ENCODE assay signal across 18 mouse cellular contexts in the genomic region with DNA sequence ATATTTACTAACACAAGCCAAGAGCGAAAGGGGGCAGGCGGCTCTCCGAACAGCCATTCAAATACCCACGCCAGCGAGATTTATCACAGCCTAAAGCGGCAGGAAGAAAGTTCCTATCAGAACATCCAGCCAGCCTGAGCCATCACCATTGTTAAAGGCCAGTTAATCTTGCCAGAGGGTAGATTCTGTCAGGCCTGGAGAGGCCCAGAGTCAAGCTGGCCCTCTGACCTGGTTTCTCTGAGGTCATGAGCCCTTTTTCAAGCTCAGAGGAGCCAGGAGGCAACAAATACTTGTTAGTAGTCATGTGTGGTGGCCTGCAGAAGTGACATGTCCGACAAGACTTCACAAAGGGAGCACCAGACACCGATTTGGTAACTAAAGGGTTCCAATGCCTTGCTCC. TPM values are rescaled to one million over a fixed set of nuclear protein-coding genes. Genes with fewer than 3 reads are reported as not detected.
DNase-seq lines count a peak whose midpoint lies in the region; ATAC-seq and TF ChIP-seq lines count a peak whose summit lies in the region.
"Had no signal": no experiment of that assay in that cellular context is flagged by ENCODE, and none has a peak within 500 bp of the region (broad histone marks: within the 10 kb centered on the region; RNA-seq: fewer than 3 reads in every experiment).

No protein-coding gene starts in this region.

- no peak for TF ChIP-seq CTCF in heart, adult 2 months (IDR thresholded peaks at IDR 0.05)

- 48% methylated on average over 8 of the region's 8 CpGs for WGBS in heart, adult 2 months
- 35% methylated on average over 8 of the region's 8 CpGs for WGBS in hindbrain, embryonic 10.5 days
- 25% methylated on average over 8 of the region's 8 CpGs for WGBS in hindbrain, embryonic 11.5 days
- 27% methylated on average over 8 of the region's 8 CpGs for WGBS in midbrain, embryonic 10.5 days
- 28% methylated on average over 8 of the region's 8 CpGs for WGBS in midbrain, embryonic 13.5 days

- no peak for ATAC-seq in hindbrain, embryonic 11.5 days (ENCODE audit: low FRiP score)
- no peak for ATAC-seq in midbrain, embryonic 13.5 days
- ATAC-seq: forebrain, embryonic 15.5 days; Patski had no signal

- H3K79me2 ChIP-seq in heart, adult 2 months (replicated peaks; ENCODE audit: control insufficient read depth, insufficient read depth, low read length) = peaks cover 2% of the 10 kb centered on the region; the same call in 1 of the 2 replicates

- H3K27me3 ChIP-seq in heart, adult 2 months (ENCODE audit: control insufficient read depth, insufficient read depth, low read length) = no peaks in the 10 kb centered on the region
- H3K27me3 ChIP-seq in hindbrain, embryonic 10.5 days (ENCODE audit: insufficient read depth, poor library complexity, severe bottlenecking) = peaks cover 42% of the 10 kb centered on the region
- H3K27me3 ChIP-seq in hindbrain, embryonic 11.5 days (ENCODE audit: control insufficient read depth, insufficient read depth, low read length) = no peaks in the 10 kb centered on the region
- H3K27me3 ChIP-seq in midbrain, embryonic 10.5 days (ENCODE audit: low read depth, poor library complexity, severe bottlenecking) = peaks cover 37% of the 10 kb centered on the region; the same call in 1 of the 2 replicates
- H3K27me3 ChIP-seq in midbrain, embryonic 13.5 days = no peaks in the 10 kb centered on the region
- H3K27me3 ChIP-seq: forebrain, embryonic 15.5 days; limb, embryonic 15.5 days; Patski had no signal

- H3K4me2 ChIP-seq in hindbrain, embryonic 11.5 days (replicated peaks; ENCODE audit: low read depth, low read length) = no peak overlapping the region
- no peak overlapping the region for H3K4me2 ChIP-seq in midbrain, embryonic 13.5 days (replicated peaks)
- H3K4me2 ChIP-seq: forebrain, embryonic 15.5 days; limb, embryonic 15.5 days; midbrain, embryonic 12.5 days had no signal

- no peak overlapping the region for H3K4me3 ChIP-seq in heart, adult 2 months
- no peak overlapping the region for H3K4me3 ChIP-seq in hindbrain, embryonic 10.5 days
- H3K4me3 ChIP-seq in hindbrain, embryonic 11.5 days (ENCODE audit: low read depth, low read length) = no peak overlapping the region
- H3K4me3 ChIP-seq in midbrain, embryonic 10.5 days = no peak overlapping the region
- no peak overlapping the region for H3K4me3 ChIP-seq in midbrain, embryonic 13.5 days (replicated peaks)
- H3K4me3 ChIP-seq: forebrain, embryonic 15.5 days; limb, embryonic 15.5 days; midbrain, embryonic 12.5 days; myocyte had no signal

- H3K27ac ChIP-seq in heart, adult 2 months = peak overlapping the region; percentile 7; the same call in 1 of the 2 replicates
- peak overlapping the region; percentile 30 for H3K27ac ChIP-seq in hindbrain, embryonic 10.5 days
- H3K27ac ChIP-seq in hindbrain, embryonic 11.5 days (ENCODE audit: low read depth, low read length) = no peak overlapping the region
- peak overlapping the region; percentile 58; the same call in 1 of the 2 replicates for H3K27ac ChIP-seq in midbrain, embryonic 10.5 days (replicated peaks)
- H3K27ac ChIP-seq in midbrain, embryonic 13.5 days = no peak overlapping the region
- H3K27ac ChIP-seq: forebrain, embryonic 15.5 days; limb, embryonic 15.5 days; midbrain, embryonic 12.5 days had no signal

- peaks cover 17% of the 10 kb centered on the region for H3K4me1 ChIP-seq in heart, adult 2 months (ENCODE audit: control insufficient read depth, insufficient read depth, low read length)
- peaks cover 78% of the 10 kb centered on the region for H3K4me1 ChIP-seq in hindbrain, embryonic 10.5 days (replicated peaks)
- peaks cover 8% of the 10 kb centered on the region for H3K4me1 ChIP-seq in hindbrain, embryonic 11.5 days (replicated peaks; ENCODE audit: control insufficient read depth, insufficient read depth, low read length)
- peaks cover 65% of the 10 kb centered on the region for H3K4me1 ChIP-seq in midbrain, embryonic 10.5 days
- peaks cover 29% of the 10 kb centered on the region for H3K4me1 ChIP-seq in midbrain, embryonic 13.5 days (replicated peaks)

- no peaks in the 10 kb centered on the region for H3K9me3 ChIP-seq in hindbrain, embryonic 10.5 days
- H3K9me3 ChIP-seq in hindbrain, embryonic 11.5 days (ENCODE audit: control insufficient read depth, low read length) = no peaks in the 10 kb centered on the region
- H3K9me3 ChIP-seq in midbrain, embryonic 10.5 days (replicated peaks) = no peaks in the 10 kb centered on the region
- no peaks in the 10 kb centered on the region for H3K9me3 ChIP-seq in midbrain, embryonic 13.5 days
- H3K9me3 ChIP-seq: forebrain, embryonic 15.5 days; limb, embryonic 15.5 days; midbrain, embryonic 12.5 days had no signal

- no peak for DNase-seq in heart, adult 2 months
- DNase-seq in heart, postnatal 4 days = no peak
- peak; percentile 41 for DNase-seq in hindbrain, embryonic 10.5 days (ENCODE audit: low spot score)
- DNase-seq in hindbrain, embryonic 11.5 days (ENCODE audit: low spot score) = no peak
- peak; percentile 48 for DNase-seq in midbrain, embryonic 10.5 days (ENCODE audit: low spot score)
- no peak for DNase-seq in gastrocnemius, postnatal 14 days
- DNase-seq: B cell, adult 2 months; kidney, adult 18-20 months; lung, adult 2 months; lung, postnatal 4 days; right cerebral cortex, postnatal 25 days; thymus, postnatal 4 days had no signal

- no peaks in the 10 kb centered on the region for H3K36me3 ChIP-seq in heart, adult 2 months (ENCODE audit: control insufficient read depth, insufficient read depth, low read length)
- H3K36me3 ChIP-seq in hindbrain, embryonic 10.5 days = no peaks in the 10 kb centered on the region
- H3K36me3 ChIP-seq in hindbrain, embryonic 11.5 days (ENCODE audit: control insufficient read depth, insufficient read depth, low read length) = no peaks in the 10 kb centered on the region
- H3K36me3 ChIP-seq in midbrain, embryonic 10.5 days = no peaks in the 10 kb centered on the region
- no peaks in the 10 kb centered on the region for H3K36me3 ChIP-seq in midbrain, embryonic 13.5 days
- H3K36me3 ChIP-seq: forebrain, embryonic 15.5 days; limb, embryonic 15.5 days; midbrain, embryonic 12.5 days had no signal

- no peak for TF ChIP-seq POLR2A in heart, adult 2 months (IDR thresholded peaks at IDR 0.05; ENCODE audit: insufficient read depth, low read depth, low read length)

- no peak overlapping the region for H3K9ac ChIP-seq in heart, adult 2 months (ENCODE audit: low read depth, low read length)
- H3K9ac ChIP-seq in hindbrain, embryonic 11.5 days (ENCODE audit: low read depth, low read length) = no peak overlapping the region
- no peak overlapping the region for H3K9ac ChIP-seq in midbrain, embryonic 13.5 days (replicated peaks)
- H3K9ac ChIP-seq: forebrain, embryonic 15.5 days; limb, embryonic 15.5 days; midbrain, embryonic 12.5 days had no signal

- no peak for TF ChIP-seq EP300 in heart, adult 2 months (IDR thresholded peaks at IDR 0.05; ENCODE audit: insufficient read depth, low read depth, low read length)

- intact Hi-C loops in heart, adult 2 months (cut with DNase I) = no loop called here
- intact Hi-C loops in gastrocnemius, postnatal 14 days (cut with DNase I; ENCODE audit: low total_unique reads) = no loop called here

RNA-seq across cellular contexts. Expression of gene Man1c1, which starts 28.3 kb away (rescaled TPM):
- total RNA-seq in heart, adult 2 months (2021) = 10 to 100 TPM; 24.8 to 28.4 TPM
- polyA plus RNA-seq in heart, adult 2 months (2012; rRNA removed) = 14.1 and 17.6 TPM in 2 replicates
- 10 to 100 TPM; 30.4 to 30.7 TPM for total RNA-seq in heart, postnatal 4 days (2021)
- polyA plus RNA-seq in hindbrain, embryonic 10.5 days (2016; fragmentation: Nextera tagmentation; extraction: Ambion mirVana) = 3.7 and 4.1 TPM in 2 replicates
- polyA plus RNA-seq in hindbrain, embryonic 11.5 days (2014; fragmentation: Nextera tagmentation; extraction: Ambion mirVana) = 3.8 and 5.3 TPM in 2 replicates
- 2.8 and 3.1 TPM in 2 replicates for polyA plus RNA-seq in midbrain, embryonic 10.5 days (2016; fragmentation: Nextera tagmentation; extraction: Ambion mirVana)
- polyA plus RNA-seq in midbrain, embryonic 13.5 days (2015; fragmentation: Nextera tagmentation; extraction: Ambion mirVana) = 1.9 and 2.4 TPM in 2 replicates
- total RNA-seq in gastrocnemius, postnatal 14 days (2021) = 1 to 10 TPM; 7.9 to 9.5 TPM

Comparison
In these comparisons a context has a peak if more than half of its experiments do, and no peak if none do; other contexts are left out.
1. DNase-seq: peak in hindbrain, embryonic 10.5 days (single experiment) and midbrain, embryonic 10.5 days (single experiment); none in heart, adult 2 months (0 of 2), heart, postnatal 4 days (single experiment), hindbrain, embryonic 11.5 days (single experiment) and gastrocnemius, postnatal 14 days (single experiment).
2. H3K27ac ChIP-seq: peak in heart, adult 2 months (single experiment), hindbrain, embryonic 10.5 days (single experiment) and midbrain, embryonic 10.5 days (single experiment); none in hindbrain, embryonic 11.5 days (single experiment) and midbrain, embryonic 13.5 days (single experiment).